Mouse (Mus musculus) thymus, adult 2 months (tissue): ENCODE results near the gene Atp23.

Experiments used
- CTCF ChIP-seq: fragments of 200-500 bp; IDR thresholded peaks from 2 replicates; pipeline ENCODE4 v1.5.1; 2012; ENCODE audit warnings: mild to moderate bottlenecking, control low read depth, low read length, moderate library complexity, borderline replicate concordance; ENCODE audit not compliant: control insufficient read depth, poor library complexity, insufficient read depth; ENCODE audit errors: extremely low read depth
- POLR2A ChIP-seq: fragments of 200-500 bp; IDR thresholded peaks from 2 replicates; pipeline ENCODE4 v1.6.1; 2012; ENCODE audit warnings: mild to moderate bottlenecking, low read length, control low read depth, moderate library complexity; ENCODE audit not compliant: control insufficient read depth, poor library complexity, insufficient read depth; ENCODE audit errors: extremely low read depth

DNA sequence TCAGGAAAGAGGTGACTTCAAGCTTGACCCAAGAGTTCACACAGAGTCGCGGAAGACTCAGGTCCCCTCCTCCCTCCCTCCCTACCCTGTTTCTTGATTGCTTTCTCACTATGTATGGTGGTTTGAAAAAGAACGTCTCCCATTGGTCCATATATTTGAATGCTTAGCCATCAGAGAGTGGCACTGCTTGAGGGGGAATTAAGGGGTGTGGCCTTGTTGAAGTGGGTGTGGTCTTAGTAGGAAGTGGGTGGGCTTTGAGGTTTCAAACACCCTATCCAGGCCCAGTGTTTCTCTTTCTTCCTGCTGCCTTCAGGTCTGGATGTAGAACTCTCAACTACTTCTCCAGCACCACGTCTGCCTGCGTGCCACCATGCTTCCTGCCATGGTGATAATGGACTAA lies 44.4 kb upstream of the Atp23 start:
- TF ChIP-seq CTCF (no peak), POLR2A (no peak)
